Mouse (Mus musculus) left cerebral cortex, postnatal 25 days (tissue): ENCODE measurements at regions not wholly inside any gene's neighbourhood (a gene's known extent, or its start where the extent isn't known, plus 50 kb on each side); places are given as distances from the start of the nearest gene placed in this dataset.
A peak's percentile ranks its signal among the peaks of the same experiment; 100 is the strongest.
"Not testable (repeated sequence)": the region's sequence is repeated elsewhere in the genome, so short reads cannot be mapped to it uniquely, and the experiment has no call there.

Experiments
- DNase-seq, 2 experiments: peaks; one replicate each; pipeline ENCODE4 v3.0.0; 2022; ENCODE audit warnings: low spot score in 2 of 2, mixed read lengths in 1 of 2
- intact Hi-C: fragments of 180-260 bp; cut with DNase I; formaldehyde crosslinking; loops from one replicate; pipeline ENCODE4 v1.15.1; 2025

- DNase-seq: peak in 1 of 2 experiments; percentile 6
- intact Hi-C loops: not testable (repeated sequence)
Observed at GRCm38 (mm10) chr8:20495542-20495941, 119.2 kb upstream of the Gm21119 start.

- intact Hi-C loops, DNase-seq: not testable (repeated sequence)
Observed at GRCm38 (mm10) chr8:20513920-20514319, 100.8 kb upstream of the Gm21119 start.

GRCm38 (mm10) chr8:20516324-20516830 is 98.3 kb upstream of the Gm21119 start:
- DNase-seq, intact Hi-C loops: not testable (repeated sequence)

GRCm38 (mm10) chr8:20517551-20517950 is 97.2 kb upstream of the Gm21119 start:
- DNase-seq, intact Hi-C loops: not testable (repeated sequence)

- intact Hi-C loops, DNase-seq: not testable (repeated sequence)
Observed at GRCm38 (mm10) chr8:20524539-20524938, 90.2 kb upstream of the Gm21119 start.

- intact Hi-C loops, DNase-seq: not testable (repeated sequence)
Observed at GRCm38 (mm10) chr8:20529048-20529447, 85.7 kb upstream of the Gm21119 start.

GRCm38 (mm10) chr8:20539031-20539430 is 75.7 kb upstream of the Gm21119 start:
- peak in 1 of 2 experiments; percentile 8 for DNase-seq
- intact Hi-C loops: not testable (repeated sequence)

- intact Hi-C loops, DNase-seq: not testable (repeated sequence)
Observed at GRCm38 (mm10) chr8:20544084-20544483, 70.6 kb upstream of the Gm21119 start.

- DNase-seq, intact Hi-C loops: not testable (repeated sequence)
Observed at GRCm38 (mm10) chr8:20545347-20545746, 69.4 kb upstream of the Gm21119 start.

GRCm38 (mm10) chr8:20546401-20546800 is 68.3 kb upstream of the Gm21119 start:
- intact Hi-C loops, DNase-seq: not testable (repeated sequence)

- intact Hi-C loops: not testable (repeated sequence)
Observed at GRCm38 (mm10) chr8:20550054-20550778, 64.5 kb upstream of the Gm21119 start.

GRCm38 (mm10) chr8:20556501-20557181 is 58.1 kb upstream of the Gm21119 start:
- intact Hi-C loops, DNase-seq: not testable (repeated sequence)

More at GRCm38 (mm10) chr8:20550054-20550778, 64.5 kb upstream of the Gm21119 start:
- peak; percentile 98 to 99 for DNase-seq

GRCm38 (mm10) chr8:20557184-20557583 is 57.5 kb upstream of the Gm21119 start:
- intact Hi-C loops, DNase-seq: not testable (repeated sequence)

GRCm38 (mm10) chr8:20557609-20558008 is 57.1 kb upstream of the Gm21119 start:
- peak; percentile 35 to 40 for DNase-seq
- intact Hi-C loops: not testable (repeated sequence)
